Mouse (Mus musculus) liver, embryonic 14.5 days (tissue): ENCODE measurements around the gene Pprc1. TPM values are rescaled to one million over a fixed set of nuclear protein-coding genes. Genes with fewer than 3 reads are reported as not detected.

ENCODE experiments used
- ATAC-seq: fragments of 200-750 bp; cut with Nextera tagmentation; 2 replicates; pipeline ENCODE4 v1.8.0; 2017; ENCODE audit warnings: moderate number of reproducible peaks, mild to moderate bottlenecking, moderate library complexity; ENCODE audit not compliant: insufficient read depth
- DNase-seq, 3 experiments: peaks; one replicate each; pipeline ENCODE4 v3.0.0-alpha.2; 2012 to 2013; ENCODE audit warnings: low read depth in 3 of 3, low spot score in 3 of 3
- H3K27ac ChIP-seq: fragments of 300-500 bp; sonication (generic); 2 replicates; pipeline ENCODE4 v1.5.1; 2014; ENCODE audit warnings: moderate library complexity, mild to moderate bottlenecking, control low read depth, inconsistent platforms
- H3K27me3 ChIP-seq: fragments of 300-500 bp; sonication (generic); 2 replicates; pipeline ENCODE4 v1.6.1; 2014; ENCODE audit warnings: mild to moderate bottlenecking, low read length, moderate library complexity; ENCODE audit not compliant: control insufficient read depth, insufficient read depth
- H3K36me3 ChIP-seq: fragments of 300-500 bp; sonication (generic); replicated peaks from 2 replicates; pipeline ENCODE4 v1.6.1; 2014; ENCODE audit warnings: low read depth; ENCODE audit not compliant: control insufficient read depth, insufficient read depth
- H3K4me1 ChIP-seq, 2 experiments: fragments of 200-500 bp in 1 of 2; fragments of 300-500 bp in 1 of 2; sonication (generic) in 1 of 2; replicated peaks; 2 replicates each; pipeline ENCODE4 v1.6.1; 2012 to 2014; ENCODE audit warnings: antibody characterized with exemption in 1 of 2, inconsistent platforms in 1 of 2, low read length in 1 of 2; ENCODE audit not compliant: control insufficient read depth in 2 of 2, insufficient read depth in 2 of 2
- H3K4me2 ChIP-seq: fragments of 300-500 bp; sonication (generic); 2 replicates; pipeline ENCODE4 v1.6.1; 2014; ENCODE audit warnings: low read depth, mild to moderate bottlenecking, control low read depth, moderate library complexity
- H3K4me3 ChIP-seq, 2 experiments: fragments of 200-500 bp in 1 of 2; fragments of 300-500 bp in 1 of 2; sonication (generic) in 1 of 2; 2 replicates each; pipeline ENCODE4 v1.5.1; 2012 to 2014; ENCODE audit warnings: low read depth in 2 of 2, low read length in 2 of 2, mild to moderate bottlenecking in 2 of 2, control low read depth in 1 of 2, inconsistent platforms in 1 of 2, moderate library complexity in 1 of 2; ENCODE audit not compliant: insufficient read depth in 1 of 2
- H3K9ac ChIP-seq: fragments of 300-500 bp; sonication (generic); replicated peaks from 2 replicates; pipeline ENCODE4 v1.6.1; 2014; ENCODE audit warnings: mild to moderate bottlenecking, control low read depth, moderate library complexity
- H3K9me3 ChIP-seq: fragments of 300-500 bp; sonication (generic); 2 replicates; pipeline ENCODE4 v1.6.1; 2016; ENCODE audit warnings: low read length, mixed read lengths; ENCODE audit not compliant: control insufficient read depth
- CTCF ChIP-seq: IDR thresholded peaks from 2 replicates; pipeline ENCODE4 v1.5.1; 2016; ENCODE audit warnings: antibody characterized with exemption, low read depth, control low read depth
- EP300 ChIP-seq: IDR thresholded peaks from 2 replicates; pipeline ENCODE4 v1.6.1; 2016; ENCODE audit warnings: antibody characterized with exemption, low read depth
- WGBS: fragments of 180-500 bp; shearing (Covaris S2); extraction: QIAGEN DNeasy Blood & Tissue Kit; methylation state at CpG from one replicate; pipeline ENCODE4 v1.1.7; 2014; ENCODE audit not compliant: insufficient replicate concordance; 5-methylcytosine and 5-hydroxymethylcytosine counted together
- polyA plus RNA-seq, 2 experiments: library from polyadenylated mRNA; depleted of rRNA in 1 of 2; stranded (reverse) in 1 of 2; unstranded in 1 of 2; fragments of >200 nt; fragmentation: Nextera tagmentation in 1 of 2; extraction: Ambion mirVana in 1 of 2; gene quantifications; 2 replicates each; pipeline versions ENCODE4 v1.2.1 to v1.2.3; 2012 to 2014

Pprc1 gene
- polyA plus RNA-seq, 2 experiments, result 17.5 to 25.0 TPM

DNA sequence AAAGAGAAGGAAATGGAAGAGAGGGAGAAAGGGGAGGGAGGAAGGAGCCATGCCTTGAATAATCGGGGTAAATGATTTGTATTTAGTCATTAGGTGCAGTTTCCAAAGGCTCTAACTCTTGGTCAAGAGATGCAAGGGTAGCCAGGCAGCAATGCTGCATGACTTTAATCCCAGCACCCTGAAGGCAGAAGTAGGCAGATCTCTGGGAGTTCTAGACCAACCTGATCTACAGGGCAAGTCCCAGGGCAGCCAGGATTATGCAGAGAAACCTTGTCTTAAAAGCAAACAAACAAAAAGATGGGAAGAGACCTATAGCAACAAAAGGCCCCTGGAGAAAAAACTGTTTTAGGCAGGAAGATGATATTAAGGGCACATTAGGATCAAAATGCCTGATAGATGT, 45.3 kb upstream of the Pprc1 start:
- Histone ChIP-seq H3K36me3 (no peaks in the 10 kb centered on the region), H3K4me1 (peaks cover 4 to 15% of the 10 kb centered on the region in 2 experiments; a peak in 3 of 4 replicates), H3K27ac (no peak overlapping the region), H3K9me3 (no peaks in the 10 kb centered on the region; the same call in 1 of the 2 replicates), H3K9ac (no peak overlapping the region), H3K4me3 (no peak overlapping the region), H3K4me2 (peak overlapping the region; percentile 78; the same call in 1 of the 2 replicates), H3K27me3 (no peaks in the 10 kb centered on the region)
- DNase-seq, result no peak
- TF ChIP-seq EP300 (no peak), CTCF (no peak)
- WGBS, result 48% methylated on average over 1 of the region's 1 CpGs
- no peak for ATAC-seq

DNA sequence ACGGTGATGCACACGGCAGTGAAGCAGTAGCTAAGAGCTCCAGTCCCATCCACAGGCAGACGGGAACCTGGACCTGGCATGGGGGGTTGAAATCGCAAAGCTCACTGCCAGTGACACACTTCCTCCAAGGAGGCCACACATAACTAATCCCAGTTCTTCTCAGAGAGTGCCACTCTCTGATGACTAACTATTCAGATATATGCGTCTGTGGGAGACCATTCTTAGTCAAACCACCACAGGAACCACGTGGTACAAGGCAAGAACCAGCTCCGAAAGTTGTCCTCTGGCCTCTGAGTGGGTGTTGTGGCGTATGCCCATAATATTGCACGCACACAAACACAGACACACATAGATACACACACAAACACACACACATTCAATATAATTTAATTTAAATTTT, 42.4 kb upstream of the Pprc1 start:
- peaks cover 4 to 12% of the 10 kb centered on the region in 2 experiments; a peak in 3 of 4 replicates for H3K4me1 ChIP-seq
- no peaks in the 10 kb centered on the region for H3K9me3 ChIP-seq
- H3K27ac ChIP-seq, result no peak overlapping the region
- no peaks in the 10 kb centered on the region for H3K27me3 ChIP-seq
- TF ChIP-seq EP300 (no peak), CTCF (no peak)
- H3K4me3 ChIP-seq, result no peak overlapping the region
- ATAC-seq (no peak), DNase-seq (no peak)
- H3K9ac ChIP-seq, result no peak overlapping the region
- WGBS, result 50% methylated on average over 9 of the region's 9 CpGs
- H3K4me2 ChIP-seq, result no peak overlapping the region
- no peaks in the 10 kb centered on the region for H3K36me3 ChIP-seq

DNA sequence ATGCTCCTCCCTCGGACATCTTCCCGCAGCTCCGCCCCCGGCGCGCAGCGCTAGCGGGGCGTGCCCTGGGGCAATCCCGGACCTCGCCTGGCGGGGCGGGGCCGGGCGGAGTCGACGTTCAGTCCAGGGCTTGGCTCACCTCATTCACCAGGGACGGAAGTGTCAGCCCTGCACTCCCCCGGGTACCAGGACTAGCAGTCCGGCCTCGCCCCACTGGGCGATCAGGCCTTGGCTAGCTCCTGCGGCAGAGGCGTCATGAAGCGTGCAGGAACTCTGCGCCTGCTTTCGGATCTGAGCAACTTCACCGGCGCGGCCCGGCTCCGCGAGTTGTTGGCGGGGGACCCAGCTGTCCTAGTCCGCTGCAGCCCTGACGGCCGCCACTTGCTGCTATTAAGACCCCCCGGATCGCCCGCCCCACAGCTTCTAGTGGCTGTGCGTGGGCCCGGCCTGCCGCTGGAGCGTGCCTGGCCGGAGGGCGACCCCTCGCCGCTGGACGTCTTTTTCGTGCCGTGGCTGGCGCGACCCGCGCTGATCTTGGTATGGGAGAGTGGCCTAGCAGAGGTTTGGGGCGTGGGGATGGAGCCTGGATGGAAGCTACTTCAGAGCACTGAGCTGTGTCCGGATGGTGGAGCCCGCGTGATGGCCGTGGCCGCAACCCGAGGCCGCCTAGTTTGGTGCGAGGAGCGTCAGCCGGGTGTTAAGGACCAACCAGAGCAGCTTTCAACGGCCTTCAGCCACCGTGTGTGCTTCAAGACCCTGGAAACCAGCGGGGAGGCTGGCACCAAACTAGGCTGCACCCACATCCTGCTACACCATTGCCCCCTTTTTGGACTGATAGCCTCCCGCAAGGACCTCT, 41.1 kb upstream of the Pprc1 start, which contains the start of gene Hps6:
Hps6 (plus strand) TSS at position 138 of the 856 bp plus-strand sequence.
- no peak within 1 kb of the TSS for H3K27ac ChIP-seq
- WGBS, result 1% methylated on average over 69 of the region's 70 CpGs
- peak within 1 kb of the TSS; percentile 88 for H3K4me2 ChIP-seq
- H3K4me3 ChIP-seq, result peak within 1 kb of the TSS; percentile 65 to 69
- peak within 1 kb of the TSS; percentile 55 for H3K9ac ChIP-seq
- peaks cover 0 to 10% of the 10 kb centered on the region in 2 experiments; a peak in 3 of 4 replicates for H3K4me1 ChIP-seq
- H3K9me3 ChIP-seq, result no peaks in the 10 kb centered on the region
- no peaks in the 10 kb centered on the region for H3K36me3 ChIP-seq
- ATAC-seq (peak; percentile 86), DNase-seq (peak; percentile 75 to 81 (median 75))
- TF ChIP-seq CTCF (no peak), EP300 (no peak)
- no peaks in the 10 kb centered on the region for H3K27me3 ChIP-seq

DNA sequence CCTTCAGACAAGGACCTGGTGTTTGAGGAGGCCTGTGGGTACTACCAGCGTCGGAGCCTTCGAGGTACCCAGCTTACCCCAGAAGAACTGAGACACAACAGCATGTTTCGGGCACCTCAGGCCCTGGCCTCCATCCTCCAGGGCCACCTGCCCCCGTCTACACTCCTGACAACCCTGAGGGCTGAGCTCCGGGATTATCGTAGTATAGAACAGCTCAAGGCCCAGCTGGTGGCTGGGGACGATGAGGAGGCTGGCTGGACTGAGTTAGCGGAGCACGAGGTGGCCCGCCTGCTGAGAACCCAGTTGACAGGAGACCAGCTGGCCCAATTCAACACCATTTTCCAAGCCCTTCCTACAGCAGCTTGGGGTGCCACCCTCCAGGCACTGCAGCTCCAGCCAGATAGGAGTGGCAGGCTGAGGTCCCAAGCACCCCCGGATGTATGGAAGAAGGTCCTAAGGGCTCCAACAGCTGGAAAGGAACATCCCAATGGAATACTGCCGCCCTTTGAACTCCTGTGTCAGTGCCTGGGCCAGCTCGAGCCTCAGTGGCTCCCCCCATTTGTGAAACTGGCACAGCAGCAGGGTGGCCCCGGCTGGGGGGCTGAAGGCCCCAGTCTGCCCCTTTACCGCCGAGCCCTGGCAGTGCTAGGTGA, 39.7 kb upstream of the Pprc1 start:
- no peaks in the 10 kb centered on the region for H3K36me3 ChIP-seq
- WGBS, result 77% methylated on average over 17 of the region's 17 CpGs
- H3K9me3 ChIP-seq, result no peaks in the 10 kb centered on the region
- TF ChIP-seq CTCF, result no peak
- no peak for TF ChIP-seq EP300
- H3K4me1 ChIP-seq, result peaks cover 0 to 5% of the 10 kb centered on the region in 2 experiments; a peak in 2 of 4 replicates
- H3K4me3 ChIP-seq, result no peak overlapping the region
- no peak overlapping the region for H3K9ac ChIP-seq
- no peak overlapping the region for H3K27ac ChIP-seq
- H3K4me2 ChIP-seq, result no peak overlapping the region
- no peaks in the 10 kb centered on the region for H3K27me3 ChIP-seq
- DNase-seq (no peak), ATAC-seq (no peak)

DNA sequence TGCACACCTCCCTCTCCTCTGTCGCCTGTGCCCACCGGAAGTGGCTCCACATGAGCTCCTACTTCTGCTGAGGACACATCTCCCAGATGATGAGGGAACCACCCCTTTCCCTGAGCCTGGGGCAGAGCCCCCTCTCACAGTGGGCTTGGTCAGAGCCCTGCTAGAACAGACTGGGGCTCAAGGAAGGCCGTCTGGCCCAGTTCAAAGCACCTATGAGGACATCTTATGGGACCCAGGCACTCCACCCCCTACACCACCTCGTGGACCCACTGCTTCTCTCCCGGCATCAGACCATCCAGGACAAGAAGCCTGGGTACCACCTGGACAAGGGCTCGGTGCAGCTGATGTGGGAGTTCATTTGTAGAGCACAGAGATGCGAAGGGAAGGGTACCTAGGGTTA, 39.0 kb upstream of the Pprc1 start:
- no peaks in the 10 kb centered on the region for H3K27me3 ChIP-seq
- no peaks in the 10 kb centered on the region for H3K36me3 ChIP-seq
- H3K4me1 ChIP-seq, result peaks cover 0 to 5% of the 10 kb centered on the region in 2 experiments; a peak in 2 of 4 replicates
- no peak for TF ChIP-seq EP300
- TF ChIP-seq CTCF, result no peak
- H3K4me2 ChIP-seq, result no peak overlapping the region
- 77% methylated on average over 7 of the region's 7 CpGs for WGBS
- no peak overlapping the region for H3K27ac ChIP-seq
- no peak overlapping the region for H3K9ac ChIP-seq
- H3K4me3 ChIP-seq, result no peak overlapping the region
- ATAC-seq (no peak), DNase-seq (no peak)
- no peaks in the 10 kb centered on the region for H3K9me3 ChIP-seq
